Comparison of ENCODE assay signal across 9 mouse cellular contexts in genomic region chr3:94787122-94787780, GRCm38 (mm10). TPM values are rescaled to one million over a fixed set of nuclear protein-coding genes. Genes with fewer than 3 reads are reported as not detected.
DNase-seq lines count a peak whose midpoint lies in the region; ATAC-seq and TF ChIP-seq lines count a peak whose summit lies in the region.
"Had no signal": no experiment of that assay in that cellular context is flagged by ENCODE, and none has a peak within 500 bp of the region (broad histone marks: within the 10 kb centered on the region; RNA-seq: fewer than 3 reads in every experiment).

No protein-coding gene starts in this region.

- H3K27ac ChIP-seq in heart, embryonic 16.5 days (ENCODE audit: low read length) = no peak overlapping the region
- H3K27ac ChIP-seq in cortical plate, adult 2 months (ENCODE audit: insufficient read depth, low read length) = no peak overlapping the region
- peak overlapping the region; percentile 87 for H3K27ac ChIP-seq in intestine, embryonic 16.5 days (ENCODE audit: low read length)
- H3K27ac ChIP-seq in lung, embryonic 16.5 days (ENCODE audit: low read length) = peak overlapping the region; percentile 40

- peaks cover 3% of the 10 kb centered on the region for H3K4me1 ChIP-seq in heart, embryonic 16.5 days (ENCODE audit: control insufficient read depth, insufficient read depth, low read length)
- H3K4me1 ChIP-seq in cortical plate, adult 2 months (ENCODE audit: control insufficient read depth, insufficient read depth, low read length) = no peaks in the 10 kb centered on the region
- H3K4me1 ChIP-seq in intestine, embryonic 16.5 days (ENCODE audit: control insufficient read depth, insufficient read depth, low read length) = peaks cover 2% of the 10 kb centered on the region; the same call in 1 of the 2 replicates
- 0 out of 2 replicates have a peak, but pooled peaks cover 3% of the 10 kb centered on the region for H3K4me1 ChIP-seq in lung, embryonic 16.5 days (replicated peaks; ENCODE audit: control insufficient read depth, insufficient read depth, low read length)

- TF ChIP-seq POLR2A in cortical plate, adult 2 months (IDR thresholded peaks at IDR 0.05; ENCODE audit: extremely low read depth, insufficient read depth, low read length) = no peak

- DNase-seq in heart, postnatal 4 days = no peak
- no peak for DNase-seq in left cerebral cortex, adult 9 months (ENCODE audit: low spot score in 2 of 2)
- DNase-seq in urinary bladder, adult 18-20 months (ENCODE audit: low spot score in 2 of 2) = no peak

- H3K9me3 ChIP-seq in heart, embryonic 16.5 days (replicated peaks; ENCODE audit: control insufficient read depth, low read length) = no peaks in the 10 kb centered on the region
- H3K9me3 ChIP-seq in intestine, embryonic 16.5 days (ENCODE audit: control insufficient read depth, low read length) = no peaks in the 10 kb centered on the region
- no peaks in the 10 kb centered on the region for H3K9me3 ChIP-seq in lung, embryonic 16.5 days (ENCODE audit: control insufficient read depth, low read length)

- 13% methylated on average over 11 of the region's 11 CpGs for WGBS in heart, embryonic 16.5 days
- WGBS in intestine, embryonic 16.5 days = 3% methylated on average over 11 of the region's 11 CpGs
- 2% methylated on average over 10 of the region's 11 CpGs for WGBS in lung, embryonic 16.5 days

- peak overlapping the region; percentile 97 for H3K4me2 ChIP-seq in heart, embryonic 16.5 days (ENCODE audit: low read depth, low read length)
- peak overlapping the region; percentile 83 for H3K4me2 ChIP-seq in intestine, embryonic 16.5 days (ENCODE audit: low read depth, low read length)
- peak overlapping the region; percentile 85 for H3K4me2 ChIP-seq in lung, embryonic 16.5 days (ENCODE audit: low read depth, low read length)

- H3K4me3 ChIP-seq in heart, embryonic 16.5 days (ENCODE audit: low read length) = peak overlapping the region; percentile 76
- H3K4me3 ChIP-seq in cortical plate, adult 2 months (ENCODE audit: insufficient read depth, low read length) = peak overlapping the region; percentile 64
- H3K4me3 ChIP-seq in intestine, embryonic 16.5 days (ENCODE audit: low read length) = peak overlapping the region; percentile 64
- H3K4me3 ChIP-seq in lung, embryonic 16.5 days (ENCODE audit: low read length) = peak overlapping the region; percentile 53

- no peaks in the 10 kb centered on the region for H3K36me3 ChIP-seq in heart, embryonic 16.5 days (ENCODE audit: control insufficient read depth, insufficient read depth)
- H3K36me3 ChIP-seq in intestine, embryonic 16.5 days (ENCODE audit: control insufficient read depth, insufficient read depth, low read length) = no peaks in the 10 kb centered on the region
- H3K36me3 ChIP-seq in lung, embryonic 16.5 days (ENCODE audit: control insufficient read depth, insufficient read depth, low read length) = no peaks in the 10 kb centered on the region

- ATAC-seq in heart, embryonic 16.5 days (replicated peaks; ENCODE audit: extremely low read depth, insufficient read depth, low FRiP score) = no peak
- ATAC-seq in intestine, embryonic 16.5 days = no peak
- ATAC-seq in lung, embryonic 16.5 days (ENCODE audit: low read depth) = no peak
- ATAC-seq in activated CD4-positive, CD25-positive, alpha-beta regulatory T cell, adult 4 months = no peak

- H3K27me3 ChIP-seq in heart, embryonic 16.5 days (ENCODE audit: control insufficient read depth, insufficient read depth, low read length) = peaks cover 8% of the 10 kb centered on the region
- no peaks in the 10 kb centered on the region for H3K27me3 ChIP-seq in intestine, embryonic 16.5 days (replicated peaks; ENCODE audit: control insufficient read depth, insufficient read depth, low read length)
- peaks cover 8% of the 10 kb centered on the region for H3K27me3 ChIP-seq in lung, embryonic 16.5 days (ENCODE audit: control insufficient read depth, insufficient read depth, low read depth, low read length)
- H3K27me3 ChIP-seq: Patski had no signal

- peak overlapping the region; percentile 64; the same call in 1 of the 2 replicates for H3K9ac ChIP-seq in heart, embryonic 16.5 days (ENCODE audit: low read length)
- H3K9ac ChIP-seq in intestine, embryonic 16.5 days (ENCODE audit: low read depth, low read length) = peak overlapping the region; percentile 74; the same call in 1 of the 2 replicates
- H3K9ac ChIP-seq in lung, embryonic 16.5 days (ENCODE audit: low read length) = peak overlapping the region; percentile 20

- TF ChIP-seq CTCF in cortical plate, adult 2 months (IDR thresholded peaks at IDR 0.05; ENCODE audit: extremely low read depth, insufficient read depth, low read length) = no peak

RNA-seq across cellular contexts. Expression of gene Cgn, which starts 1.0 kb away (rescaled TPM):
- polyA plus RNA-seq in heart, embryonic 16.5 days (2015; fragmentation: Nextera tagmentation; extraction: Ambion mirVana) = 2.7 and 4.4 TPM in 2 replicates
- total RNA-seq in heart, postnatal 4 days (2021) = under 1 TPM; 0.52 to 0.79 TPM
- 2.3 and 3.2 TPM in 2 replicates for polyA plus RNA-seq in cortical plate, adult 2 months (2012; rRNA removed)
- polyA plus RNA-seq in intestine, embryonic 16.5 days (2015; fragmentation: Nextera tagmentation; extraction: Ambion mirVana) = 80.9 and 90.7 TPM in 2 replicates
- 33.6 and 37.7 TPM in 2 replicates for polyA plus RNA-seq in lung, embryonic 16.5 days (2015; fragmentation: Nextera tagmentation; extraction: Ambion mirVana)
- not detected for polyA plus RNA-seq in activated CD4-positive, CD25-positive, alpha-beta regulatory T cell, adult 4 months (2017; shearing (Covaris generic))

RNA-seq across cellular contexts. Expression of gene Pogz, which starts 50.1 kb away (rescaled TPM):
- 8.9 and 9.5 TPM in 2 replicates for polyA plus RNA-seq in heart, embryonic 16.5 days (2015; fragmentation: Nextera tagmentation; extraction: Ambion mirVana)
- 10 to 100 TPM; 35.1 to 38.6 TPM for total RNA-seq in heart, postnatal 4 days (2021)
- 38.1 and 40.0 TPM in 2 replicates for polyA plus RNA-seq in cortical plate, adult 2 months (2012; rRNA removed)
- 9.2 and 9.9 TPM in 2 replicates for polyA plus RNA-seq in intestine, embryonic 16.5 days (2015; fragmentation: Nextera tagmentation; extraction: Ambion mirVana)
- polyA plus RNA-seq in lung, embryonic 16.5 days (2015; fragmentation: Nextera tagmentation; extraction: Ambion mirVana) = 14.6 and 16.9 TPM in 2 replicates
- 10 to 100 TPM; 13.0 to 15.3 TPM for polyA plus RNA-seq in activated CD4-positive, CD25-positive, alpha-beta regulatory T cell, adult 4 months (2017; shearing (Covaris generic))

Comparison
In these comparisons a context has a peak if more than half of its experiments do, and no peak if none do; other contexts are left out.
1. H3K27ac ChIP-seq: peak in intestine, embryonic 16.5 days (single experiment) and lung, embryonic 16.5 days (single experiment); none in heart, embryonic 16.5 days (single experiment) and cortical plate, adult 2 months (single experiment).
2. H3K9ac ChIP-seq: peak in every context shown above with its lines; median percentile 74 in intestine, embryonic 16.5 days; 64 in heart, embryonic 16.5 days; 20 in lung, embryonic 16.5 days.
3. Peak in every context shown above with its lines, with median percentiles within 50 percentile points of each other: H3K4me2 ChIP-seq and H3K4me3 ChIP-seq.